Mouse (Mus musculus) myocyte (in vitro differentiated cells): ENCODE measurements at regions not wholly inside any gene's neighbourhood (a gene's known extent, or its start where the extent isn't known, plus 50 kb on each side); places are given as distances from the start of the nearest gene placed in this dataset.

ENCODE experiments used
- E2F4 ChIP-seq: IDR thresholded peaks from one replicate; pipeline ENCODE4 v1.6.1; 2011; ENCODE audit warnings: mild to moderate bottlenecking, control low read depth, moderate library complexity; ENCODE audit not compliant: insufficient read depth
- MYOD1 ChIP-seq, 3 experiments: IDR thresholded peaks; one replicate each; pipeline ENCODE4 v1.6.1; 2011; ENCODE audit warnings: control low read depth in 2 of 3, low read depth in 2 of 3, mild to moderate bottlenecking in 2 of 3, moderate library complexity in 1 of 3; ENCODE audit not compliant: insufficient read length in 2 of 3, control insufficient read depth in 1 of 3
- MYOG ChIP-seq, 3 experiments: IDR thresholded peaks; one replicate each; pipeline ENCODE4 v1.6.1; 2011; ENCODE audit warnings: control low read depth in 2 of 3, low read depth in 2 of 3, mild to moderate bottlenecking in 2 of 3; ENCODE audit not compliant: insufficient read length in 2 of 3, control insufficient read depth in 1 of 3, insufficient read depth in 1 of 3
- POLR2A ChIP-seq: IDR thresholded peaks from one replicate; pipeline ENCODE4 v1.6.1; 2011; ENCODE audit warnings: low read depth, mild to moderate bottlenecking, control low read depth, moderate library complexity; ENCODE audit not compliant: insufficient read length
- REST ChIP-seq: IDR thresholded peaks from one replicate; pipeline ENCODE4 v1.6.1; 2011; ENCODE audit warnings: mild to moderate bottlenecking, control low read depth, moderate library complexity; ENCODE audit not compliant: insufficient read depth, insufficient read length
- TCF12 ChIP-seq: IDR thresholded peaks from one replicate; pipeline ENCODE4 v1.6.1; 2011; ENCODE audit warnings: mild to moderate bottlenecking, control low read depth; ENCODE audit not compliant: poor library complexity, insufficient read depth, severe bottlenecking
- USF1 ChIP-seq: IDR thresholded peaks from one replicate; pipeline ENCODE4 v1.6.1; 2011; ENCODE audit warnings: low read depth, mild to moderate bottlenecking, control low read depth, moderate library complexity

GRCm38 (mm10) chr3:149148608-149149007 lies 158.3 kb upstream of the Adgrl2 start:
- TF ChIP-seq POLR2A (no peak), TCF12 (no peak), USF1 (no peak), E2F4 (no peak), MYOD1 (IDR thresholded peaks at IDR 0.05; ENCODE audit: control insufficient read depth in 1 of 3, insufficient read length in 2 of 3, low read depth in 2 of 3) (no peak), MYOG (IDR thresholded peaks at IDR 0.05; ENCODE audit: control insufficient read depth in 1 of 3, insufficient read depth in 1 of 3, insufficient read length in 2 of 3, low read depth in 2 of 3) (no peak), REST (no peak)
